Mouse (Mus musculus) spleen, adult 2 months (tissue): Measurements from ENCODE around the gene Rbfox1.

ENCODE experiments used
- CTCF ChIP-seq: fragments of 200-500 bp; IDR thresholded peaks from 2 replicates; pipeline ENCODE4 v1.5.1; 2011; ENCODE audit warnings: mild to moderate bottlenecking, inconsistent platforms; ENCODE audit not compliant: insufficient read depth, insufficient read length, insufficient replicate concordance; ENCODE audit errors: extremely low read depth
- POLR2A ChIP-seq: fragments of 200-500 bp; IDR thresholded peaks from 2 replicates; pipeline ENCODE4 v1.6.1; 2011; ENCODE audit warnings: low read depth, low read length, inconsistent platforms

DNA sequence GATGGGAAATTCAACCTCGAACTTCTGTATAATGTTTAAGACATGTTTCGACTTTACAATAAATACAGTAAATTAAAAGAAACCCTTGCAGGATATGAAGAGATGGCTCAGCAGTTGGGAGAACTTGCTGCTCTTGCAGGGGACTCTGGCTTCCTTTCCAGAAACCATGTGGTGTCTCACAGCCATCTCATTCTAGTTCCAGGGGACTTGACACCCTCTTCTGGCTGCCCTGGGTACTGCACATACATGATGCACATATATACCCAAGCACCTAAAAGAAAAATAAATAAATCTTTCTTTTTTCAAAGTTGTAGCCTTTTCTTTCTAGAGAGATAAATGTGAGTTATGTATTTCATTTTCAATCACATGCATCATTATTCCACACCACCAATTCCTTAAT, 512.5 kb downstream of the Rbfox1 start:
- TF ChIP-seq CTCF (no peak), POLR2A (no peak)
